In the genomic region with DNA sequence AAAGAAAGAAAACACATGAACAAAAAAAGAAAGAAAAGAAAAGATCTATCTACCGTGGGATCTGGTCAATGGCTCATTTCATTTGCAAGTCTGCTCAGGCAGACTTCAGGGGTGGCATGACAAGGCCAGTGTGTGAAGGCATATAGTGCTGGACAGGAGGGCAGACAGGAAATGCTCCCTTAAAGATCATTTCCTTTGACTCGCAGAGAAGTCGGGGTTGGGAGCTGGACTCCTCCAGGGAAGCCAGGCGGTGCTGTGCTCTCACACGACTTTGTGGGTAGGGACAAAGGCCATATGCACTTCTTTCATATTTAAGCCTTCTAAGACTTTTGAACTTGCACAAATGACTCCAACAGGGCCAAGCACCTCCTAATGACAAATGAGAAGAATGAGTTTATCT, we compare ENCODE assay signal across 22 mouse cellular contexts. TPM values are rescaled to one million over a fixed set of nuclear protein-coding genes. Genes with fewer than 3 reads are reported as not detected.
"Had no signal": no experiment of that assay in that cellular context is flagged by ENCODE, and none has a peak within 500 bp of the region (broad histone marks: within the 10 kb centered on the region; RNA-seq: fewer than 3 reads in every experiment).

No protein-coding gene starts in this region.

- ATAC-seq: inflammation-experienced regulatory T-cells, adult 6 months; lung, postnatal 0 days; midbrain, embryonic 15.5 days had no signal

- H3K4me3 ChIP-seq: kidney, embryonic 15.5 days; limb, embryonic 12.5 days; limb, embryonic 15.5 days; liver, embryonic 15.5 days; megakaryocyte, embryonic 14.5 days; midbrain, embryonic 10.5 days; midbrain, embryonic 15.5 days had no signal

- H3K4me1 ChIP-seq: liver, embryonic 15.5 days had no signal

- H3K4me2 ChIP-seq: kidney, embryonic 15.5 days; limb, embryonic 12.5 days; limb, embryonic 15.5 days; liver, embryonic 11.5 days; liver, embryonic 15.5 days; midbrain, embryonic 15.5 days had no signal

- H3K36me3 ChIP-seq: kidney, embryonic 15.5 days; limb, embryonic 12.5 days; limb, embryonic 15.5 days; liver, embryonic 15.5 days; midbrain, embryonic 10.5 days; midbrain, embryonic 15.5 days had no signal

- DNase-seq: kidney, adult 11 months; kidney, adult 8-10 months; kidney, postnatal 25 days; left cerebral cortex, postnatal 4 days; lung, adult 2 months; lung, postnatal 36 days; right cerebral cortex, postnatal 14 days; right cerebral cortex, postnatal 4 days; thymus, adult 2 months; thymus, postnatal 14 days; thymus, postnatal 4 days had no signal

- H3K27ac ChIP-seq: kidney, embryonic 15.5 days; limb, embryonic 15.5 days; liver, embryonic 15.5 days; midbrain, embryonic 10.5 days; midbrain, embryonic 15.5 days; stomach, postnatal 0 days had no signal

- H3K9ac ChIP-seq: kidney, embryonic 15.5 days; limb, embryonic 12.5 days; limb, embryonic 15.5 days; liver, embryonic 15.5 days; midbrain, embryonic 15.5 days had no signal

- H3K27me3 ChIP-seq: kidney, embryonic 15.5 days had no signal

- H3K9me3 ChIP-seq: kidney, embryonic 15.5 days; limb, embryonic 12.5 days; limb, embryonic 15.5 days; liver, embryonic 15.5 days; megakaryocyte, embryonic 14.5 days; midbrain, embryonic 10.5 days; midbrain, embryonic 15.5 days had no signal

RNA-seq across cellular contexts. Expression of gene Foxc1, which starts 16.9 kb away (rescaled TPM):
- polyA plus RNA-seq: inflammation-experienced regulatory T-cells, adult 6 months had no signal
